Mouse (Mus musculus) ES-Bruce4 (cell line): ENCODE measurements around the gene Ppp4r1.

Experiments
- CTCF ChIP-seq: IDR thresholded peaks from one replicate; pipeline ENCODE4 v1.8.1; 2011; ENCODE audit warnings: low read depth, low read length
- EP300 ChIP-seq: IDR thresholded peaks from 2 replicates; pipeline ENCODE4 v1.6.1; 2011; ENCODE audit warnings: low read depth, low read length; ENCODE audit not compliant: insufficient read depth
- POLR2A ChIP-seq: IDR thresholded peaks from one replicate; pipeline ENCODE4 v1.8.1; 2011; ENCODE audit warnings: low read length; ENCODE audit not compliant: insufficient read depth

GRCm38 (mm10) chr17:65741565-65741964 lies 40.8 kb upstream of the Ppp4r1 start:
- TF ChIP-seq CTCF (no peak), EP300 (no peak), POLR2A (no peak)
